Mouse (Mus musculus) layer of hippocampus, adult 2 months (tissue): ENCODE data around the gene Olfr1008. TPM values are rescaled to one million over a fixed set of nuclear protein-coding genes. Genes with fewer than 3 reads are reported as not detected.
A peak's percentile ranks its signal among the peaks of the same experiment; 100 is the strongest.
"Not testable (repeated sequence)": the region's sequence is repeated elsewhere in the genome, so short reads cannot be mapped to it uniquely, and the experiment has no call there.

Experiments used
- DNase-seq, 2 experiments: peaks; one replicate each; pipeline ENCODE4 v3.0.0; 2022; ENCODE audit warnings: low spot score in 2 of 2
- H3K27ac ChIP-seq: fragments of 200-600 bp; 2 replicates; pipeline ENCODE4 v1.8.1; 2022
- H3K4me3 ChIP-seq: fragments of 200-600 bp; 2 replicates; pipeline ENCODE4 v1.8.1; 2022; ENCODE audit warnings: mild to moderate bottlenecking
- CTCF ChIP-seq: fragments of 200-600 bp; conservative IDR thresholded peaks from 2 replicates; pipeline ENCODE4 v1.8.1; 2022; ENCODE audit warnings: antibody characterized with exemption, mild to moderate bottlenecking, moderate library complexity
- long read RNA-seq, 2 experiments: library from polyadenylated mRNA; stranded (forward); transcript quantifications; one replicate each; pipeline ENCODE4 v2.0.0; 2021; ENCODE audit warnings: borderline mapping rate in 2 of 2
- total RNA-seq, 2 experiments: library from RNA; stranded (reverse); gene quantifications; 2 replicates each; pipeline ENCODE4 v1.2.3; 2021

Gene Olfr1008
- total RNA-seq, result not detected
- long read RNA-seq, experiment 1, result 0 reads
- long read RNA-seq, experiment 2, result 0 reads

GRCm38 (mm10) chr2:85689131-85689530 lies at the start of gene Olfr1008:
Olfr1008 (plus strand) TSS chr2:85689431.
- DNase-seq, result no peak
- Histone ChIP-seq H3K27ac (no peak within 1 kb of the TSS), H3K4me3 (no peak within 1 kb of the TSS)
- TF ChIP-seq CTCF, result no peak

- no peak within 1 kb of the TSS for H3K4me3 ChIP-seq
- H3K27ac ChIP-seq, result no peak within 1 kb of the TSS
- TF ChIP-seq CTCF, result no peak
- DNase-seq, result no peak
Observed at GRCm38 (mm10) chr2:85650604-85651003, 38.6 kb upstream of the Olfr1008 start, which contains the start of gene Olfr1002. Olfr1002 (minus strand) TSS chr2:85650704.

- DNase-seq, H3K4me3 ChIP-seq, H3K27ac ChIP-seq: not testable (repeated sequence)
Observed at GRCm38 (mm10) chr2:85664355-85664754, 24.9 kb upstream of the Olfr1008 start, which contains the start of gene Olfr154. Olfr154 (minus strand) TSS chr2:85664455.

GRCm38 (mm10) chr2:85678667-85679066 lies 10.6 kb upstream of the Olfr1008 start, which contains the start of gene Olfr1006:
Olfr1006 (minus strand) TSS chr2:85678767.
- no peak for DNase-seq
- no peak for TF ChIP-seq CTCF
- H3K4me3 ChIP-seq, result no peak within 1 kb of the TSS
- no peak within 1 kb of the TSS for H3K27ac ChIP-seq

GRCm38 (mm10) chr2:85710680-85711079 lies 21.4 kb downstream of the Olfr1008 start:
- H3K4me3 ChIP-seq, DNase-seq, H3K27ac ChIP-seq: not testable (repeated sequence)

GRCm38 (mm10) chr2:85711159-85711558 lies 21.9 kb downstream of the Olfr1008 start:
- no peak for DNase-seq
- no peak overlapping the region for H3K27ac ChIP-seq
- H3K4me3 ChIP-seq, result no peak overlapping the region
- TF ChIP-seq CTCF, result no peak

- DNase-seq, result no peak
- Histone ChIP-seq H3K4me3 (no peak within 1 kb of the TSS), H3K27ac (no peak within 1 kb of the TSS)
- TF ChIP-seq CTCF, result no peak
Observed at GRCm38 (mm10) chr2:85715119-85715518, 25.9 kb downstream of the Olfr1008 start, which contains the start of gene Olfr1009. Olfr1009 (plus strand) TSS chr2:85715419.

- H3K4me3 ChIP-seq, result no peak overlapping the region
- peak; percentile 90 for TF ChIP-seq CTCF
- DNase-seq, result peak in 1 of 2 experiments; percentile 32
- no peak overlapping the region for H3K27ac ChIP-seq
Observed at GRCm38 (mm10) chr2:85725793-85726192, 36.6 kb downstream of the Olfr1008 start.

Other genes with a start within 250 kb of the Olfr1008 start
- gene Olfr995, start 245.8 kb upstream of the Olfr1008 start, total RNA-seq, result not detected
- under 1 TPM; 0.15 to 0.26 TPM for gene 4833423E24Rik, start 170.4 kb upstream of the Olfr1008 start, total RNA-seq
- gene Olfr996, start 110.2 kb upstream of the Olfr1008 start, total RNA-seq, result not detected
- not detected for gene Olfr998, start 100.5 kb upstream of the Olfr1008 start, total RNA-seq
- not detected for gene Olfr1000, start 77.5 kb upstream of the Olfr1008 start, total RNA-seq
- not detected for gene Olfr1002, start 38.7 kb upstream of the Olfr1008 start, total RNA-seq
- not detected for gene Olfr154, start 25.0 kb upstream of the Olfr1008 start, total RNA-seq
- gene Olfr1006, start 10.7 kb upstream of the Olfr1008 start, total RNA-seq, result not detected
- not detected for gene Olfr1009, start 26.0 kb downstream of the Olfr1008 start, total RNA-seq
- gene Olfr1012, start 73.3 kb downstream of the Olfr1008 start, total RNA-seq, result not detected
- gene Olfr1013, start 77.7 kb downstream of the Olfr1008 start, total RNA-seq, result not detected
- not detected for gene Olfr1014, start 83.3 kb downstream of the Olfr1008 start, total RNA-seq
- not detected for gene Olfr1015, start 92.6 kb downstream of the Olfr1008 start, total RNA-seq
- gene Olfr1016, start 113.1 kb downstream of the Olfr1008 start, total RNA-seq, result not detected
- not detected for gene Olfr1018, start 129.0 kb downstream of the Olfr1008 start, total RNA-seq
- gene Olfr1019, start 156.1 kb downstream of the Olfr1008 start, total RNA-seq, result not detected
- not detected for gene Olfr1020, start 157.6 kb downstream of the Olfr1008 start, total RNA-seq
- not detected for gene Olfr1022, start 179.2 kb downstream of the Olfr1008 start, total RNA-seq
- gene Olfr1023, start 196.2 kb downstream of the Olfr1008 start, total RNA-seq, result not detected
- gene Olfr1024, start 215.6 kb downstream of the Olfr1008 start, total RNA-seq, result not detected
- not detected for gene Olfr1025-ps1, start 225.8 kb downstream of the Olfr1008 start, total RNA-seq
- gene Olfr1026, start 232.1 kb downstream of the Olfr1008 start, total RNA-seq, result not detected